Mouse (Mus musculus): ENCODE measurements at regions not wholly inside any gene's neighbourhood (a gene's known extent, or its start where the extent isn't known, plus 50 kb on each side); places are given as distances from the start of the nearest gene placed in this dataset.

DNA sequence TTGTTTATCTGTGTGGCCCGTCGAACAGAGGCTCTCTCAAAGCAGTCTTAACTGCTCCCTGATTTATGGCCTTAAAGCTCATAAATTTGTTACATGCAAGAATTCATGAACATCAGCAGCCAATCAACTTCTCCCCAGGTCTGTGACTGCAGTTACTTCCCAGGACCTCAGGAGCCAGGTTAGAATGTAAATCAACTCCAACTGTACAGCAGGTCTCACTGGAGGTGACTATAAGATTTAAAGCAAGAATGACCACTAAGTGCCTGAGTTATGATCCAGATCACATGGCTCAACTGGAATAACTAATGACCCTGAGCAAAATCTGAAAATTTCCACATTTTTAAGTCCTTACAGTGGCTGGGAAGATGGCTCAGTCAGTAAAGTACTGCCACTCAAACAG is 285.6 kb downstream of the Kcns3 start:
- TF ChIP-seq POLR2A (IDR thresholded peaks at IDR 0.05; ENCODE audit: borderline replicate concordance, extremely low read depth, insufficient read depth, insufficient read length, poor library complexity, severe bottlenecking), result no peak
- TF ChIP-seq CTCF (IDR thresholded peaks at IDR 0.05; ENCODE audit: borderline replicate concordance, extremely low read depth, insufficient read depth, insufficient read length), result no peak

All from brain, embryonic 14.5 days (tissue).